Mouse (Mus musculus): ENCODE measurements around the gene Hdac7. TPM values are rescaled to one million over a fixed set of nuclear protein-coding genes. Genes with fewer than 3 reads are reported as not detected.

Hdac7 gene
- polyA plus RNA-seq, 1 experiment from 2014 or later = 30.2 TPM

DNA sequence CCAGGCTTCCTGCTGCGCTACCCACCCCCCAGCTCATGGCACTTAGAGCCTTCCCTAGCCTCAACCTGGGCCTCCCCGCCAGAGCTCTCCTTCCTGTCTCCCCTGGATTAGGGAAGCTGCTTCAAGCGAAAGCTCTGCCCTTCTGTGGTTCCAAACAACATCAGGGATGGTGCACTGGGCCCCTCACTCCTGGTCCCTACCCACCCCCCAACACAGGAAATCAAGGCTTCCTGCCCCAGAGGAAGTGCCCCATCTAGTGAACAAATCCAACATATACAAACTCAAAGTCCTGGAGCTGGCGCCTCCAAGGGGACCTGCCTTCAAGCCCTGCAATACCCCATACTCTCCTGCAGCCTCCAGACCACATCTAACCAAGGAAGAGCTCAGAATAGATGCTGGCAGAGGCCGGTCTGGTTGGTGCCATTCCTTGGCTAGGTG lies 15.4 kb downstream of the Hdac7 start:
- peak overlapping the region; percentile 65; the same call in 1 of the 2 replicates for H3K27ac ChIP-seq (replicated peaks)
- peak overlapping the region; percentile 92 for H3K4me3 ChIP-seq

GRCm38 (mm10) chr15:97828221-97828842 lies 16.0 kb downstream of the Hdac7 start:
- Histone ChIP-seq H3K9me3 (no peaks in the 10 kb centered on the region), H3K27me3 (replicated peaks; ENCODE audit: low read depth, poor library complexity, severe bottlenecking) (peaks cover 15% of the 10 kb centered on the region; the same call in 1 of the 2 replicates), H3K4me1 (peaks cover 88% of the 10 kb centered on the region), H3K27ac (replicated peaks) (peak overlapping the region; percentile 65), H3K4me3 (peak overlapping the region; percentile 92), H3K36me3 (replicated peaks) (peaks cover 12% of the 10 kb centered on the region)
- no peak for DNase-seq (ENCODE audit: low spot score)
- WGBS = 56% methylated on average over 6 of the region's 6 CpGs

More for the DNA sequence above, 15.4 kb downstream of the Hdac7 start:
- Histone ChIP-seq H3K4me1 (peaks cover 83% of the 10 kb centered on the region), H3K27me3 (replicated peaks; ENCODE audit: low read depth, poor library complexity, severe bottlenecking) (peaks cover 21% of the 10 kb centered on the region), H3K36me3 (replicated peaks) (peaks cover 9% of the 10 kb centered on the region), H3K9me3 (no peaks in the 10 kb centered on the region)
- 49% methylated on average over 5 of the region's 5 CpGs for WGBS
- peak; percentile 44 for DNase-seq (ENCODE audit: low spot score)

DNA sequence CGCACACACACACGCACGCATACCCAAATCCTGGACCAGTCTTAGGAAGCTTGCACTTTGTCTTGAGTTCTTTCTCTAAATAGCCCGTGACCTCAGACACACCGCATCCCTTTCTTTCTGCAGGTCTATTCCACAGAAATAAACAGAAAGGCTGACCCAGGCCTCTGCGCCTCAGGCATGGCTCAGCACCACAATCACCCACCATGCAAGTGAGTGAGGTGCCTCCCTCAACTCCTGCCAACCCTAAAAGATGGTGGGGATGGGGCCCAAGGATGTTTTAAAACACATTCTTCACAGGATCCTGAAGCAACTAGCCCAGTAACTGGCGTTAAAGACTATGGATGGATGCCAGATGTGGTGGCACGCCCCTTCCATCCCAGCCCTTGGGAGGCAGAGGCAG lies 16.9 kb downstream of the Hdac7 start:
- Histone ChIP-seq H3K27ac (replicated peaks) (no peak overlapping the region), H3K4me1 (peaks cover 90% of the 10 kb centered on the region), H3K36me3 (replicated peaks) (peaks cover 12% of the 10 kb centered on the region), H3K4me3 (no peak overlapping the region), H3K9me3 (no peaks in the 10 kb centered on the region), H3K27me3 (replicated peaks; ENCODE audit: low read depth, poor library complexity, severe bottlenecking) (peaks cover 15% of the 10 kb centered on the region; the same call in 1 of the 2 replicates)
- 87% methylated on average over 8 of the region's 8 CpGs for WGBS
- no peak for DNase-seq (ENCODE audit: low spot score)

DNA sequence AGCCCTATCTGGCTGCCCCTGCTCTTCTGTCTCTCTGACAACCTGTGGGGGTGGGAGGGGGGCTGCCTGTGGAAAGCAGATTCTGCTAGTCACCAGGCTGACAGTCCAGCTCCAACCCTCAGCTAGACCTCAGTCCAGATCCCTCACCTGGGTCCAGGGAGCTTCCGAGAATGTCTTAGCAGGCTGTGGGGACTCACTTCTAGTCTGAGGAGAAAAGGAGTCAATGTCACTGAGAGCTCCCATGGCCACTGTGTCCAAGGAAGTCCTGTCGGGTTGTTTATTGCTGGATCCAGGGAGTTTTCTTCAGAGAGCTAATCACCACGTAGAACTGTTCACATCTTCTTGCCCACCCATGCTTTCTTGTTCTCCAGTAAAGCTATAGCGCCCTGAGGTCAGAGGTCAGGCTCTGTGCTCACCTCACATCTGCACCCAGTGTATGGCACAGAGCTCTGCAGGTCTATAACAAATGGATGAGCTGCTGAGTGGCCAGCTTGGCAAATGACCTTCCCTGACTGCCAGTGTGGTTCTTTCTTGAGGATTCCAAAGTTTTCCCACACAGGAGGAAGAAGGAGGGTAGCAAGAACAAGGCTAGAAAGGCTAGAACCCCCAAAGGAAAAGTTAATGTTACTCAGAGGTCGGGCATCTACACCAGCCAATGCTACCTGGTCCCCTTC lies 17.6 kb downstream of the Hdac7 start:
- no peak for DNase-seq (ENCODE audit: low spot score)
- 75% methylated on average over 5 of the region's 5 CpGs for WGBS
- Histone ChIP-seq H3K4me3 (0 out of 2 replicates have a peak overlapping the region, but pooled peaks have one; percentile 2), H3K9me3 (no peaks in the 10 kb centered on the region), H3K27me3 (replicated peaks; ENCODE audit: low read depth, poor library complexity, severe bottlenecking) (peaks cover 15% of the 10 kb centered on the region; the same call in 1 of the 2 replicates), H3K36me3 (replicated peaks) (peaks cover 12% of the 10 kb centered on the region), H3K4me1 (peaks cover 90% of the 10 kb centered on the region), H3K27ac (replicated peaks) (no peak overlapping the region; the same call in 1 of the 2 replicates)

DNA sequence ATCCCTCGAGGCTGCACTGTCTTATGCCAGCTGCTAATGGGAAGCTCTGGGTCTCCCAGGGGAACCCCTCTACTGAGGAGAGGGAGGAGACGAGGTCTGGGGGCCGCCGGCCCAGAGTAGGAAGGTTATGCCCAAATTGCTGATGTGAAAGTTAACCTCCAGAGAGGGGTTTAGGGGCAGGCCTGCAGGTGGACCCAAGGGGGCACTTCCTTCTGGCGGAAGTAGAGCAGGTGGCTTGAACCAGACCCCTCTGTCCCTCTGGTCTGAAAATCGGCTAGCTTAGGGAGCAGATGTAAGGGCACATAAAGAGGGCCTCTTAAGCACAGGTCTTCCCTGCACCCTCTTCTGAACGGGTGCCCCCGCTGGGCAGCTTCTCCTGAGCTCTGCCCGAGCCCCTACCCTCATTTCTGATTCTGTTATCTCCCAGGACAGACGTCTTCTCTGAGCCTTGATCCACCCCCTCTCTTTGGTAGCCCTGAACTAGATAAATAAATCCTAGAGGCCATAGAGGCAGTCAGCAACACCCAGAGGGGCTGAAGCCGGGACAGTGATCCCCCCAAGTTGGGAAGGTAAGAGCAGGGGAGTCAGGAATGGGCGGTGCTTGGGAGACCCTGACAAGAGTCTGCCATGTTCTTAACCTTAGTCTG lies 18.2 kb downstream of the Hdac7 start:
- WGBS = 47% methylated on average over 12 of the region's 12 CpGs
- DNase-seq (ENCODE audit: low spot score) = no peak
- H3K4me1 ChIP-seq = peaks cover 94% of the 10 kb centered on the region
- H3K4me3 ChIP-seq = peak overlapping the region; percentile 44
- peaks cover 15% of the 10 kb centered on the region; the same call in 1 of the 2 replicates for H3K27me3 ChIP-seq (replicated peaks; ENCODE audit: low read depth, poor library complexity, severe bottlenecking)
- peaks cover 12% of the 10 kb centered on the region for H3K36me3 ChIP-seq (replicated peaks)
- H3K9me3 ChIP-seq = no peaks in the 10 kb centered on the region
- peak overlapping the region; percentile 69 for H3K27ac ChIP-seq (replicated peaks)

DNA sequence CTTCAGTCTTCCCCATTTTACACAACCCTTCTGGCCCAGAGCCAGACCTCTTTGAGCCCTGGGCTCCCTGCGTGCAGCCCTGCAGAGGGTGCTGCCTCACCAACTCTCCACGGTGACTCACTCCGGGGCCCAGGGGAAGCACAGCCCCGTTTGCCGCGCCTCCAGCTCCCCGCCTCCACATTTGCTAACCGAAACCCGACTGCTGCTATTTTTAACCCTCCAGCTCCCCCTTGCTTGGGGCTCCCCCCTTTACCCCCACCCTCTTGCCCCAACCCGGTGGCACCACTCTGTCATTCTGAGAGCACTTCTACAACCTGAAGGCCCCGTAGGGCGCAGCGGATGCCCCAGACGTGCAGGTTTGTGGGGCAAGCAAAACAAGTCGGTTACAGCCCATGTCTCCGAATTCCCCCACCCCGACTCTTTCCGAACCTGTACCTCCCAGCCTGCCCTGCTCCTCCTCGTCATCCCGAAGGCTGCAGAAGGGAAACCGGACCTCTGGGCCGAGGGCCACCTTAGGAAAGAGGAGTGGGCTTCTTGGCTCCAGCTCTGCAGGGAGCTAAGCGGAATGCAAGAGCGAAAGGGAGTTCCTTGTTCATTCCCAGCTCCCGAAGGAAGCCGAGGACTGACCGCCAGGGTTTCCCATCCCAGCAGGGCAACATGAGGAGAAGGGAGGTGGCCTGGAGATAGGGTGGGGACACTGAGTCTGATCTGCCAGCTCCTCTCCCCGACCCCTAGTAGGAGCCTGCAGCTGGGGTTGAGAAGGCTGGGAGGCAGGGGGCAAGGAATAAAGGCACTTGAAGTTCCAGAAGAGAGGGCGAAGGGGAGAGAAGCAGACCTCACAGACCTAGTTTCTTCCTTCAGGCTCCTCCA lies 19.0 kb downstream of the Hdac7 start:
- Histone ChIP-seq H3K36me3 (replicated peaks) (peaks cover 17% of the 10 kb centered on the region), H3K4me1 (peaks cover 95% of the 10 kb centered on the region), H3K27me3 (replicated peaks; ENCODE audit: low read depth, poor library complexity, severe bottlenecking) (peaks cover 15% of the 10 kb centered on the region; the same call in 1 of the 2 replicates), H3K27ac (replicated peaks) (peak overlapping the region; percentile 69), H3K4me3 (peak overlapping the region; percentile 44), H3K9me3 (no peaks in the 10 kb centered on the region)
- DNase-seq (ENCODE audit: low spot score) = peak; percentile 50
- WGBS = 11% methylated on average over 29 of the region's 29 CpGs

DNA sequence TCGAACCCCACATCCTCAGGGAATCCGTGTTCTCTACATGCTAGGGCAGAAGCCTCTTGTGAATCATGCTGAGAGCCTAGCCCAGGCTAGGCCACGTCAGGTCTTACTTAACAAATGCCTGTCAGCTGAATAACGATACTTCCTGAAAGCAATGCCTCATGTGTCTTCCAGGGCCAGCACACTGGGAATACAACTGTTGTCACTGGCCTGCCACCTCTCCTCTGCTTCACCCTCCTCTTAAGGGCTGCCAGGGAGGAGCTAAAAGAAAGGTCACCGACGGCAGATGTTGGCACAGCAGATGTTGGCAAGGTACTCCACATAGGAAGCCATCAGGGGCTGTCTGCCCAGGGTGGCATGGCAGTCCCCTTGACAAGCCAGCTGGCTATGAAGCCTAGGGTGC lies 20.3 kb downstream of the Hdac7 start:
- H3K27me3 ChIP-seq (replicated peaks; ENCODE audit: low read depth, poor library complexity, severe bottlenecking) = peaks cover 15% of the 10 kb centered on the region; the same call in 1 of the 2 replicates

DNA sequence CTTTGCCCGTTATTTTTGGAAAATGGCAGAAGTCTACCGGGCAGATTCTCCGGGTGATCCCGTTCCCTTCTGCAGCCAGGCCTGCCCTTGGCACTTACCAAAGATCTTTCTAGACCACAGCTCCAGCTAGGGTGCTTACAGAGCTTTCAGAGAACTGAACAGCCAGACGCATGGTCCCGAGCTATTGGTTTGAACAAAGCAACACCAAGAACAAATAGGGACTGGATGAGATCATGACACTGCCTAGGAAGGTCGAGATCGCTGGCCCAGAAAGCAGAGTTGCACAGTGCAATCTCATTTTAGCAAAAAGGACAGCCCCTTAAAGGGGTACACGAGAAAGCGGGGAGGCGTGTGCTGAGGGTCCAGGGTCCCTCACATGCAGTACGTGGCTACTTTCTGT lies 20.8 kb downstream of the Hdac7 start:
- Histone ChIP-seq H3K9me3 (no peaks in the 10 kb centered on the region), H3K27me3 (replicated peaks; ENCODE audit: low read depth, poor library complexity, severe bottlenecking) (peaks cover 15% of the 10 kb centered on the region; the same call in 1 of the 2 replicates), H3K4me3 (no peak overlapping the region), H3K4me1 (peaks cover 77% of the 10 kb centered on the region), H3K27ac (replicated peaks) (no peak overlapping the region), H3K36me3 (replicated peaks) (peaks cover 20% of the 10 kb centered on the region)
- WGBS = 83% methylated on average over 12 of the region's 12 CpGs
- DNase-seq (ENCODE audit: low spot score) = no peak

More for the DNA sequence above, 20.3 kb downstream of the Hdac7 start:
- Histone ChIP-seq H3K4me3 (no peak overlapping the region), H3K36me3 (replicated peaks) (peaks cover 20% of the 10 kb centered on the region), H3K27ac (replicated peaks) (peak overlapping the region; percentile 48; the same call in 1 of the 2 replicates), H3K4me1 (peaks cover 83% of the 10 kb centered on the region), H3K9me3 (no peaks in the 10 kb centered on the region)
- no peak for DNase-seq (ENCODE audit: low spot score)
- 89% methylated on average over 6 of the region's 6 CpGs for WGBS

- H3K27me3 ChIP-seq (replicated peaks; ENCODE audit: low read depth, poor library complexity, severe bottlenecking) = peaks cover 15% of the 10 kb centered on the region; the same call in 1 of the 2 replicates
- no peaks in the 10 kb centered on the region for H3K9me3 ChIP-seq
- H3K4me3 ChIP-seq = no peak overlapping the region
- peaks cover 20% of the 10 kb centered on the region for H3K36me3 ChIP-seq (replicated peaks)
- H3K27ac ChIP-seq (replicated peaks) = no peak overlapping the region
- no peak for DNase-seq (ENCODE audit: low spot score)
- 55% methylated on average over 12 of the region's 12 CpGs for whole genome bisulfite sequencing
- H3K4me1 ChIP-seq = peaks cover 77% of the 10 kb centered on the region
Measured at GRCm38 (mm10) chr15:97822545-97823228, 21.6 kb downstream of the Hdac7 start.

GRCm38 (mm10) chr15:97821983-97822363 lies 22.3 kb downstream of the Hdac7 start:
- Histone ChIP-seq H3K9me3 (no peaks in the 10 kb centered on the region), H3K4me1 (peaks cover 71% of the 10 kb centered on the region), H3K4me3 (no peak overlapping the region), H3K27me3 (replicated peaks; ENCODE audit: low read depth, poor library complexity, severe bottlenecking) (peaks cover 15% of the 10 kb centered on the region; the same call in 1 of the 2 replicates), H3K27ac (replicated peaks) (peak overlapping the region; percentile 67), H3K36me3 (replicated peaks) (peaks cover 22% of the 10 kb centered on the region)
- WGBS = 68% methylated on average over 6 of the region's 6 CpGs
- DNase-seq (ENCODE audit: low spot score) = no peak

DNA sequence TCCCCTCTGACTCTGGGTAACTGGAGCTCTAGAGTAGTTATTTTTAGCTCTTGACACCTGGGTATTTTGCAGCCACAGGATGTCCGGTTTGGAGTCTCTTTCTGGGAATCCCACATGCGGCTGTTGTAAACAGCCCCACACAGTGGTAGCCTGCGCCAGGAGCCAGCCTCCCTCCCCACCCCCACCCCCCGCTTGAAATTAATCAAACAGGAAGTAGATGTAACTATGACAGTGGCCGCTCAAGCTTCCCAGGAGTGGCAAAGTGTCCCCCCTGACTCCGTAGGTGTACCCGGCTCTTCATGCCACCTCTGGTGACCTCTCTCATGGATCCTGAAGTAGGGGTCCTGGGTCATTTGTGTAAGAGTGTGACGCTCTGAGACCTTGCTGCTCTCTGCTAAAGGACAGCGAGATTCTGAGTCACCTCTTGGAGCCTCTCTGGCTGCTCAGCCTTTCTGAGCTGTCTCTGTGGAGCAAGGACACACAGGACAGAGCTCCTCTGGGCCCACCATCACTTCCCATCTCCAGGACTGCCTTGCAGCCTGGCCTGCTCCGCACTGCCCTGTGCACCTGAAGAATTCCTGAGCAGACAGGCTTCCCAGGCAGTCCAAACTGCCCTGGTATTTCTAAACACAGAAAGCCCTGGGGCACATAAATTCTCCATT lies 22.9 kb downstream of the Hdac7 start:
- H3K4me1 ChIP-seq = peaks cover 66% of the 10 kb centered on the region
- no peak overlapping the region for H3K4me3 ChIP-seq
- WGBS = 44% methylated on average over 10 of the region's 10 CpGs
- peaks cover 25% of the 10 kb centered on the region for H3K36me3 ChIP-seq (replicated peaks)
- peak; percentile 39 for DNase-seq (ENCODE audit: low spot score)
- peaks cover 13% of the 10 kb centered on the region; the same call in 1 of the 2 replicates for H3K27me3 ChIP-seq (replicated peaks; ENCODE audit: low read depth, poor library complexity, severe bottlenecking)
- H3K9me3 ChIP-seq = no peaks in the 10 kb centered on the region
- H3K27ac ChIP-seq (replicated peaks) = peak overlapping the region; percentile 67
